Mouse (Mus musculus): ENCODE results near the gene Mrpl28.

DNA sequence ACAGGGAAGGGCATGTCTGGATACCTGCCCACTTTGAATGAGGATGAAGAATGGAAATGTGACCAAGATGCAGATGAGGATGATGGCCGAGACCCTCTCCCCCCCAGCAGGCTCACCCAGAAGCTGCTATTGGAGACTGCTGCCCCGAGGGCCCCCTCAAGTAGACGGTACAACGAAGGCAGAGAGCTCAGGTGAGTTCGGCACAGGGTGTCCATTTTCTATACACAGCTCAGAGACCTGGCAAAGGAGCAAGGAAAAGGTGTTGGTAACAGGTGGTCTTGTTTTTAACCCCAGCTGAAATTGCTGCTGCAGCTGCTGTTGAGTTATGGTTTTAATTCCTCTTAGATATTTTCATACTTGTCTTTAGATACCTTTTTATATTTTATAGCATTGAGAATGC is 20.1 kb downstream of the Mrpl28 start:
- TF ChIP-seq POLR2A (IDR thresholded peaks at IDR 0.05; ENCODE audit: low read depth, low read length) = no peak
- no peak for TF ChIP-seq IRF4 (IDR thresholded peaks at IDR 0.05; ENCODE audit: low read depth, low read length)
- no peak for TF ChIP-seq USF1 (IDR thresholded peaks at IDR 0.05; ENCODE audit: low read depth, low read length)
